Mouse (Mus musculus) neural tube, embryonic 14.5 days (tissue): ENCODE measurements at regions not wholly inside any gene's neighbourhood (a gene's known extent, or its start where the extent isn't known, plus 50 kb on each side); places are given as distances from the start of the nearest gene placed in this dataset.

ENCODE experiments used
- ATAC-seq: fragments of 200-750 bp; cut with Nextera tagmentation; 2 replicates; pipeline ENCODE4 v1.8.0; 2017; ENCODE audit warnings: low read depth, mild to moderate bottlenecking, moderate TSS enrichment, moderate library complexity
- H3K27ac ChIP-seq: fragments of 300-500 bp; sonication (generic); 2 replicates; pipeline ENCODE4 v1.5.1; 2014; ENCODE audit warnings: low read depth, mild to moderate bottlenecking, control low read depth, low read length, moderate library complexity, mixed read lengths
- H3K27me3 ChIP-seq: fragments of 300-500 bp; sonication (generic); 2 replicates; pipeline ENCODE4 v1.6.1; 2014; ENCODE audit warnings: low read length; ENCODE audit not compliant: control insufficient read depth, insufficient read depth
- H3K36me3 ChIP-seq: fragments of 300-500 bp; sonication (generic); 2 replicates; pipeline ENCODE4 v1.6.1; 2014; ENCODE audit warnings: low read length, mixed read lengths; ENCODE audit not compliant: control insufficient read depth, insufficient read depth
- H3K4me1 ChIP-seq: fragments of 300-500 bp; sonication (generic); 2 replicates; pipeline ENCODE4 v1.6.1; 2014; ENCODE audit warnings: low read length; ENCODE audit not compliant: control insufficient read depth, insufficient read depth
- H3K4me2 ChIP-seq: fragments of 300-500 bp; sonication (generic); 2 replicates; pipeline ENCODE4 v1.6.1; 2014; ENCODE audit warnings: mild to moderate bottlenecking, low read depth, low read length, control low read depth
- H3K4me3 ChIP-seq: fragments of 300-500 bp; sonication (generic); 2 replicates; pipeline ENCODE4 v1.5.1; 2014; ENCODE audit warnings: low read depth, low read length, control low read depth, mixed read lengths
- H3K9ac ChIP-seq: fragments of 300-500 bp; sonication (generic); replicated peaks from 2 replicates; pipeline ENCODE4 v1.6.1; 2014; ENCODE audit warnings: low read depth, mild to moderate bottlenecking, control low read depth, low read length, mixed read lengths
- H3K9me3 ChIP-seq: fragments of 300-500 bp; sonication (generic); 2 replicates; pipeline ENCODE4 v1.6.1; 2016; ENCODE audit warnings: low read length; ENCODE audit not compliant: control insufficient read depth
- WGBS: fragments of 180-500 bp; shearing (Covaris S2); extraction: QIAGEN DNeasy Blood & Tissue Kit; methylation state at CpG from one replicate; pipeline ENCODE4 v1.1.7; 2014; 5-methylcytosine and 5-hydroxymethylcytosine counted together

- H3K4me3 ChIP-seq: no peak overlapping the region
- no peak overlapping the region for H3K9ac ChIP-seq
- H3K9me3 ChIP-seq: no peaks in the 10 kb centered on the region
- no peak overlapping the region for H3K27ac ChIP-seq
- no peak for ATAC-seq
- no peaks in the 10 kb centered on the region for H3K27me3 ChIP-seq
- no peaks in the 10 kb centered on the region for H3K36me3 ChIP-seq
- 0 out of 2 replicates have a peak, but pooled peaks cover 6% of the 10 kb centered on the region for H3K4me1 ChIP-seq
- 47% methylated on average over 7 of the region's 7 CpGs for WGBS
- H3K4me2 ChIP-seq: no peak overlapping the region
Observed at GRCm38 (mm10) chr12:99116491-99116890, 196.1 kb downstream of the Ttc8 start.

- Histone ChIP-seq H3K4me3 (no peak overlapping the region), H3K9me3 (no peaks in the 10 kb centered on the region), H3K4me1 (0 out of 2 replicates have a peak, but pooled peaks cover 6% of the 10 kb centered on the region), H3K36me3 (no peaks in the 10 kb centered on the region), H3K27ac (no peak overlapping the region), H3K4me2 (no peak overlapping the region), H3K9ac (no peak overlapping the region), H3K27me3 (no peaks in the 10 kb centered on the region)
- ATAC-seq: no peak
- 92% methylated on average over 12 of the region's 12 CpGs for whole genome bisulfite sequencing
Observed at GRCm38 (mm10) chr12:99118381-99119115, 198.2 kb downstream of the Ttc8 start.

- Histone ChIP-seq H3K9me3 (no peaks in the 10 kb centered on the region), H3K27me3 (no peaks in the 10 kb centered on the region), H3K9ac (no peak overlapping the region), H3K4me2 (no peak overlapping the region), H3K36me3 (no peaks in the 10 kb centered on the region), H3K4me3 (no peak overlapping the region), H3K27ac (no peak overlapping the region), H3K4me1 (0 out of 2 replicates have a peak, but pooled peaks cover 6% of the 10 kb centered on the region)
- ATAC-seq: no peak
- 85% methylated on average over 9 of the region's 9 CpGs for WGBS
Observed at GRCm38 (mm10) chr12:99119966-99120365, 199.6 kb downstream of the Ttc8 start.

GRCm38 (mm10) chr12:99123611-99124495 is 203.5 kb downstream of the Ttc8 start:
- Histone ChIP-seq H3K4me1 (peaks cover 3% of the 10 kb centered on the region; the same call in 1 of the 2 replicates), H3K27ac (no peak overlapping the region), H3K4me3 (no peak overlapping the region), H3K27me3 (no peaks in the 10 kb centered on the region), H3K9ac (no peak overlapping the region), H3K9me3 (no peaks in the 10 kb centered on the region), H3K4me2 (no peak overlapping the region), H3K36me3 (no peaks in the 10 kb centered on the region)
- 76% methylated on average over 15 of the region's 15 CpGs for WGBS
- ATAC-seq: no peak; the same call in 1 of the 2 replicates

GRCm38 (mm10) chr12:99126129-99126528 is 205.8 kb downstream of the Ttc8 start:
- Histone ChIP-seq H3K27ac (no peak overlapping the region), H3K4me2 (no peak overlapping the region), H3K4me3 (no peak overlapping the region), H3K9me3 (no peaks in the 10 kb centered on the region), H3K9ac (no peak overlapping the region), H3K27me3 (no peaks in the 10 kb centered on the region), H3K36me3 (no peaks in the 10 kb centered on the region), H3K4me1 (peaks cover 3% of the 10 kb centered on the region; the same call in 1 of the 2 replicates)
- 98% methylated on average over 2 of the region's 2 CpGs for WGBS
- ATAC-seq: no peak
